Mouse (Mus musculus) forebrain, embryonic 14.5 days (tissue): Measurements from ENCODE around the gene Ugt1a5. TPM values are rescaled to one million over a fixed set of nuclear protein-coding genes. Genes with fewer than 3 reads are reported as not detected.

ENCODE experiments used
- ATAC-seq: fragments of 200-750 bp; cut with Nextera tagmentation; 2 replicates; pipeline ENCODE4 v1.8.0; 2017; ENCODE audit warnings: mild to moderate bottlenecking, moderate library complexity
- DNase-seq: peaks from one replicate; pipeline ENCODE4 v3.0.0-alpha.2; 2015; ENCODE audit warnings: low spot score
- H3K27ac ChIP-seq: fragments of 300-500 bp; sonication (generic); 2 replicates; pipeline ENCODE4 v1.5.1; 2014; ENCODE audit warnings: low read depth, mild to moderate bottlenecking, control low read depth, low read length, moderate library complexity
- H3K27me3 ChIP-seq: fragments of 300-500 bp; sonication (generic); replicated peaks from 2 replicates; pipeline ENCODE4 v1.6.1; 2014; ENCODE audit warnings: low read length, control low read depth, mixed read lengths; ENCODE audit not compliant: control insufficient read depth, insufficient read depth
- H3K36me3 ChIP-seq: fragments of 300-500 bp; sonication (generic); 2 replicates; pipeline ENCODE4 v1.6.1; 2014; ENCODE audit warnings: low read length, control low read depth; ENCODE audit not compliant: control insufficient read depth, insufficient read depth
- H3K4me1 ChIP-seq: fragments of 300-500 bp; sonication (generic); 2 replicates; pipeline ENCODE4 v1.6.1; 2014; ENCODE audit warnings: antibody characterized with exemption, low read length, control low read depth; ENCODE audit not compliant: control insufficient read depth, insufficient read depth
- H3K4me2 ChIP-seq: fragments of 300-500 bp; sonication (generic); 2 replicates; pipeline ENCODE4 v1.6.1; 2014; ENCODE audit warnings: mild to moderate bottlenecking, control low read depth, low read length
- H3K4me3 ChIP-seq: fragments of 300-500 bp; sonication (generic); 2 replicates; pipeline ENCODE4 v1.5.1; 2014; ENCODE audit warnings: low read depth, low read length, control low read depth
- H3K9ac ChIP-seq: fragments of 300-500 bp; sonication (generic); 2 replicates; pipeline ENCODE4 v1.6.1; 2014; ENCODE audit warnings: mild to moderate bottlenecking, low read length, control low read depth, moderate library complexity
- H3K9me3 ChIP-seq: fragments of 300-500 bp; sonication (generic); replicated peaks from 2 replicates; pipeline ENCODE4 v1.6.1; 2016; ENCODE audit warnings: low read length, control low read depth, mixed read lengths; ENCODE audit not compliant: control insufficient read depth
- WGBS: fragments of 180-500 bp; shearing (Covaris S2); extraction: QIAGEN DNeasy Blood & Tissue Kit; methylation state at CpG from one replicate; pipeline ENCODE4 v1.1.7; 2014; 5-methylcytosine and 5-hydroxymethylcytosine counted together
- polyA plus RNA-seq: library from polyadenylated mRNA; unstranded; fragments of >200 nt; fragmentation: Nextera tagmentation; extraction: Ambion mirVana; gene quantifications from 2 replicates; pipeline ENCODE4 v1.2.1, GENCODE M21; 2014

Ugt1a5 gene
- polyA plus RNA-seq, 1 experiment from 2014 or later: not detected

- 83% methylated on average over 5 of the region's 5 CpGs for WGBS
- DNase-seq (no peak), ATAC-seq (no peak)
- Histone ChIP-seq H3K4me3 (no peak overlapping the region), H3K27ac (no peak overlapping the region), H3K36me3 (no peaks in the 10 kb centered on the region), H3K4me2 (no peak overlapping the region), H3K4me1 (no peaks in the 10 kb centered on the region), H3K9me3 (peaks cover 90% of the 10 kb centered on the region), H3K27me3 (no peaks in the 10 kb centered on the region), H3K9ac (no peak overlapping the region)
Observed at GRCm38 (mm10) chr1:88250023-88250422, 84.2 kb downstream of the Ugt1a5 start.

- no peak overlapping the region for H3K4me2 ChIP-seq
- no peak overlapping the region for H3K27ac ChIP-seq
- ATAC-seq (no peak), DNase-seq (no peak)
- H3K9me3 ChIP-seq: peaks cover 89% of the 10 kb centered on the region
- no peak overlapping the region for H3K4me3 ChIP-seq
- no peaks in the 10 kb centered on the region for H3K27me3 ChIP-seq
- 76% methylated on average over 8 of the region's 8 CpGs for WGBS
- no peak overlapping the region for H3K9ac ChIP-seq
- no peaks in the 10 kb centered on the region for H3K4me1 ChIP-seq
- no peaks in the 10 kb centered on the region for H3K36me3 ChIP-seq
Observed at GRCm38 (mm10) chr1:88253106-88253505, 87.3 kb downstream of the Ugt1a5 start.

- Histone ChIP-seq H3K9ac (no peak overlapping the region), H3K27ac (no peak overlapping the region)
Observed at GRCm38 (mm10) chr1:88253540-88253939, 87.7 kb downstream of the Ugt1a5 start.

DNA sequence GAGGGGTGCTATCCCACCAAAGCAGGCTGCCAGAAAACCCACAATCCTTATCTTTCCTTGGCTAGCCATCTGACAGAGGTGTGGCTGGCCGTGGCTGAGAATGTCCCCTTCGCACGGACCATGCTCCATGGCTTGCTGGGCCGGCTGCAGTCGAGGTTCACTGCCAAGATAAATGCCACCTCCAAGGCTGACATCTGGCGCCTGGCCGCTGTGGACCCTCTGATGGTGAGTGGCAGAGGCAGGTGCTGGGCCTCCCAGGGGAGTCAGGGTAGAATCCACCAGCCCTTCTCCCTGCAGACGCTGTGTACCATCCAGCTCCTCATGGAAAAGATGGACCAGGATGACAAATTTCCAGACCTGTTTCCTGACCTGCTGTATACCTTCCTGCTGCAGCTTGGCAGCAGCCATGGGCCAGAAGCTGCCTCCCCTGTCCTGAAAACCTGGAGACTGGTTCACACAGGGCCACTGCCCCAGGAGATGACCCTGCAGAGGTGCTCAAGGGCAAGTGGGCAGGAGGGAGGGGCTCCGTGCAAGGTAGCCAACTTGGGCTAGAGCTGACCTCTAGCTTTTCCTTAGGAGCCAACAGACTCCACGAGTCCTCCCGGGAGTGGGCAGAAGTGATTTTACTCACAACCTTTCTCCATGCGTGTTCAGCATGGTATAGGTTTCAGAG is 89.1 kb downstream of the Ugt1a5 start:
- no peak for ATAC-seq
- H3K4me3 ChIP-seq: no peak overlapping the region
- 90% methylated on average over 12 of the region's 12 CpGs for WGBS
- no peaks in the 10 kb centered on the region for H3K4me1 ChIP-seq
- no peak overlapping the region for H3K27ac ChIP-seq
- H3K9me3 ChIP-seq: peaks cover 71% of the 10 kb centered on the region
- H3K9ac ChIP-seq: no peak overlapping the region
- DNase-seq: no peak
- H3K4me2 ChIP-seq: no peak overlapping the region
- H3K27me3 ChIP-seq: no peaks in the 10 kb centered on the region
- peaks cover 8% of the 10 kb centered on the region for H3K36me3 ChIP-seq

More at GRCm38 (mm10) chr1:88253540-88253939, 87.7 kb downstream of the Ugt1a5 start:
- WGBS: 71% methylated on average over 6 of the region's 6 CpGs
- Histone ChIP-seq H3K27me3 (no peaks in the 10 kb centered on the region), H3K36me3 (no peaks in the 10 kb centered on the region), H3K4me2 (no peak overlapping the region), H3K9me3 (peaks cover 85% of the 10 kb centered on the region), H3K4me1 (no peaks in the 10 kb centered on the region), H3K4me3 (no peak overlapping the region)
- ATAC-seq (no peak), DNase-seq (no peak)

DNA sequence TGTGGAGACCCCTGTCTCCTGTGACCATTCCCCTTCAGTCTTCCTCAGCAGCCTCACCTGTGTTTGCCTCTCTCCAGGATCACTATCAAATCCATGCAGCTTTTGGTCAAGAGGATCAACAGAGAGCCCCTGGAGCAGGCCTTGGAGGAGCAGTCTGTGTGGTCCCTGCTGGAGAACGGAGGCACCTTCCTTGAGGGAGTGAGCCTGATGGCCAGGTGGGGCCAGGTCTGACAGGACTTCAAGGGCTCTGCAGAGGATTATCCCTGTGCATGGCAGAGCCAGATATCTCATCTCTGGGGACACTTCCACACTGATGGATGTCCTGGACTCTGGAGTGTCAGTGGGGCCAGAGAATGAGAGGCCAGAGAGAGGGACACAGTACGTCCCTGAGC is 89.7 kb downstream of the Ugt1a5 start:
- no peak for ATAC-seq

GRCm38 (mm10) chr1:88255989-88256754 is 90.4 kb downstream of the Ugt1a5 start:
- DNase-seq (no peak), ATAC-seq (no peak)
- peaks cover 21% of the 10 kb centered on the region for H3K36me3 ChIP-seq
- no peak overlapping the region for H3K4me2 ChIP-seq
- H3K27ac ChIP-seq: no peak overlapping the region
- no peaks in the 10 kb centered on the region for H3K4me1 ChIP-seq
- no peak overlapping the region for H3K4me3 ChIP-seq
- peaks cover 58% of the 10 kb centered on the region for H3K9me3 ChIP-seq
- WGBS: 81% methylated on average over 13 of the region's 13 CpGs
- no peaks in the 10 kb centered on the region for H3K27me3 ChIP-seq
- no peak overlapping the region for H3K9ac ChIP-seq

More for the DNA sequence above, 89.7 kb downstream of the Ugt1a5 start:
- Histone ChIP-seq H3K4me3 (no peak overlapping the region), H3K27ac (no peak overlapping the region), H3K36me3 (peaks cover 14% of the 10 kb centered on the region), H3K9ac (no peak overlapping the region), H3K9me3 (peaks cover 66% of the 10 kb centered on the region), H3K4me1 (no peaks in the 10 kb centered on the region), H3K27me3 (no peaks in the 10 kb centered on the region), H3K4me2 (no peak overlapping the region)
- WGBS: 57% methylated on average over 2 of the region's 2 CpGs
- DNase-seq: no peak

- peaks cover 30% of the 10 kb centered on the region for H3K36me3 ChIP-seq
- H3K4me1 ChIP-seq: no peaks in the 10 kb centered on the region
- DNase-seq (no peak), ATAC-seq (no peak)
- peaks cover 53% of the 10 kb centered on the region for H3K9me3 ChIP-seq
- 78% methylated on average over 10 of the region's 10 CpGs for WGBS
- no peak overlapping the region for H3K9ac ChIP-seq
- no peaks in the 10 kb centered on the region for H3K27me3 ChIP-seq
- no peak overlapping the region for H3K4me3 ChIP-seq
- no peak overlapping the region for H3K27ac ChIP-seq
- no peak overlapping the region for H3K4me2 ChIP-seq
Observed at GRCm38 (mm10) chr1:88256886-88257663, 91.3 kb downstream of the Ugt1a5 start.

GRCm38 (mm10) chr1:88257681-88258080 is 91.9 kb downstream of the Ugt1a5 start:
- H3K27me3 ChIP-seq: no peaks in the 10 kb centered on the region
- H3K4me1 ChIP-seq: no peaks in the 10 kb centered on the region
- peaks cover 36% of the 10 kb centered on the region for H3K36me3 ChIP-seq
- DNase-seq (no peak), ATAC-seq (no peak)
- 84% methylated on average over 6 of the region's 6 CpGs for WGBS
- peaks cover 47% of the 10 kb centered on the region for H3K9me3 ChIP-seq
- no peak overlapping the region for H3K27ac ChIP-seq
- no peak overlapping the region for H3K9ac ChIP-seq
- no peak overlapping the region for H3K4me2 ChIP-seq
- H3K4me3 ChIP-seq: no peak overlapping the region
